Mouse (Mus musculus) testis, adult 2 months (tissue): Measurements from ENCODE around the gene Bbs9. TPM values are rescaled to one million over a fixed set of nuclear protein-coding genes. Genes with fewer than 3 reads are reported as not detected.
A peak's percentile ranks its signal among the peaks of the same experiment; 100 is the strongest.

Experiments
- H3K27ac ChIP-seq: fragments of 200-500 bp; 2 replicates; pipeline ENCODE4 v1.5.1; 2012; ENCODE audit warnings: low read depth, low read length; ENCODE audit not compliant: control insufficient read depth, insufficient read depth
- H3K27me3 ChIP-seq: fragments of 200-500 bp; 2 replicates; pipeline ENCODE4 v1.6.1; 2012; ENCODE audit warnings: mild to moderate bottlenecking, low read length, moderate library complexity; ENCODE audit not compliant: control insufficient read depth, insufficient read depth
- H3K36me3 ChIP-seq: fragments of 200-500 bp; 2 replicates; pipeline ENCODE4 v1.6.1; 2012; ENCODE audit warnings: mild to moderate bottlenecking, low read length; ENCODE audit not compliant: control insufficient read depth, insufficient read depth
- H3K4me1 ChIP-seq: fragments of 200-500 bp; 2 replicates; pipeline ENCODE4 v1.6.1; 2012; ENCODE audit warnings: low read length; ENCODE audit not compliant: control insufficient read depth, insufficient read depth
- H3K4me3 ChIP-seq: fragments of 200-500 bp; 2 replicates; pipeline ENCODE4 v1.5.1; 2012; ENCODE audit warnings: low read depth, mild to moderate bottlenecking, low read length, moderate library complexity, mixed read lengths; ENCODE audit not compliant: control insufficient read depth
- CTCF ChIP-seq: fragments of 200-500 bp; IDR thresholded peaks from 2 replicates; pipeline ENCODE4 v1.5.1; 2012; ENCODE audit warnings: low read depth, mild to moderate bottlenecking, inconsistent platforms, low read length, moderate library complexity; ENCODE audit not compliant: control insufficient read depth, insufficient read depth, insufficient replicate concordance
- POLR2A ChIP-seq: fragments of 200-500 bp; IDR thresholded peaks from 2 replicates; pipeline ENCODE4 v1.6.1; 2012; ENCODE audit warnings: low read depth, mild to moderate bottlenecking, inconsistent platforms, low read length, moderate library complexity; ENCODE audit not compliant: control insufficient read depth
- polyA plus RNA-seq: library from polyadenylated mRNA; depleted of rRNA; stranded (reverse); fragments of >200 nt; gene quantifications from 2 replicates; pipeline ENCODE4 v1.2.3, GENCODE M21; 2012

Bbs9 gene
- polyA plus RNA-seq, 1 experiment: 55.3 TPM

- Histone ChIP-seq H3K27ac (no peak overlapping the region), H3K4me3 (no peak overlapping the region), H3K36me3 (peaks cover 1% of the 10 kb centered on the region), H3K27me3 (no peaks in the 10 kb centered on the region), H3K4me1 (no peaks in the 10 kb centered on the region)
- TF ChIP-seq POLR2A: no peak
- no peak for TF ChIP-seq CTCF
Observed at GRCm38 (mm10) chr9:22665155-22665554, 189.6 kb downstream of the Bbs9 start.

- TF ChIP-seq POLR2A (no peak), CTCF (no peak)
- no peak overlapping the region for H3K27ac ChIP-seq
- no peaks in the 10 kb centered on the region for H3K27me3 ChIP-seq
Observed at GRCm38 (mm10) chr9:22672937-22673336, 197.4 kb downstream of the Bbs9 start.

GRCm38 (mm10) chr9:22677132-22677829 lies 201.8 kb downstream of the Bbs9 start:
- H3K27me3 ChIP-seq: no peaks in the 10 kb centered on the region
- no peak overlapping the region for H3K4me3 ChIP-seq
- H3K27ac ChIP-seq: no peak overlapping the region
- TF ChIP-seq CTCF: no peak
- TF ChIP-seq POLR2A: no peak
- no peaks in the 10 kb centered on the region; the same call in none of the 2 replicates for H3K36me3 ChIP-seq
- peaks cover 2% of the 10 kb centered on the region; the same call in 1 of the 2 replicates for H3K4me1 ChIP-seq

More at GRCm38 (mm10) chr9:22672937-22673336, 197.4 kb downstream of the Bbs9 start:
- Histone ChIP-seq H3K36me3 (no peaks in the 10 kb centered on the region; the same call in 1 of the 2 replicates), H3K4me3 (no peak overlapping the region), H3K4me1 (peaks cover 2% of the 10 kb centered on the region; the same call in 1 of the 2 replicates)

- TF ChIP-seq CTCF (no peak), POLR2A (peak; percentile 21; the same call in 1 of the 2 replicates)
Observed at GRCm38 (mm10) chr9:22677997-22678396, 202.5 kb downstream of the Bbs9 start.

GRCm38 (mm10) chr9:22678496-22678895 lies 203.0 kb downstream of the Bbs9 start:
- Histone ChIP-seq H3K27ac (no peak overlapping the region), H3K4me1 (peaks cover 2% of the 10 kb centered on the region; the same call in 1 of the 2 replicates), H3K4me3 (no peak overlapping the region; the same call in 1 of the 2 replicates), H3K36me3 (no peaks in the 10 kb centered on the region; the same call in none of the 2 replicates), H3K27me3 (no peaks in the 10 kb centered on the region)
- TF ChIP-seq POLR2A (no peak), CTCF (no peak)

More at GRCm38 (mm10) chr9:22677997-22678396, 202.5 kb downstream of the Bbs9 start:
- H3K36me3 ChIP-seq: no peaks in the 10 kb centered on the region; the same call in none of the 2 replicates
- H3K4me1 ChIP-seq: peaks cover 2% of the 10 kb centered on the region; the same call in 1 of the 2 replicates
- H3K27me3 ChIP-seq: no peaks in the 10 kb centered on the region
- H3K4me3 ChIP-seq: peak overlapping the region; percentile 40
- H3K27ac ChIP-seq: peak overlapping the region; percentile 49

- no peak overlapping the region for H3K27ac ChIP-seq
- no peaks in the 10 kb centered on the region for H3K27me3 ChIP-seq
- H3K4me1 ChIP-seq: peaks cover 2% of the 10 kb centered on the region; the same call in 1 of the 2 replicates
- TF ChIP-seq CTCF: no peak
- no peak for TF ChIP-seq POLR2A
- H3K36me3 ChIP-seq: no peaks in the 10 kb centered on the region; the same call in none of the 2 replicates
- H3K4me3 ChIP-seq: peak overlapping the region; percentile 70
Observed at GRCm38 (mm10) chr9:22679485-22679884, 204.0 kb downstream of the Bbs9 start.

GRCm38 (mm10) chr9:22680031-22680430 lies 204.5 kb downstream of the Bbs9 start:
- no peaks in the 10 kb centered on the region; the same call in none of the 2 replicates for H3K36me3 ChIP-seq
- peak overlapping the region; percentile 77 for H3K4me3 ChIP-seq
- peaks cover 2% of the 10 kb centered on the region; the same call in 1 of the 2 replicates for H3K4me1 ChIP-seq
- H3K27ac ChIP-seq: no peak overlapping the region
- TF ChIP-seq CTCF (no peak), POLR2A (no peak)
- no peaks in the 10 kb centered on the region for H3K27me3 ChIP-seq

- no peak for TF ChIP-seq POLR2A
- no peak for TF ChIP-seq CTCF
Observed at GRCm38 (mm10) chr9:22680484-22680883, 205.0 kb downstream of the Bbs9 start.

More at GRCm38 (mm10) chr9:22680484-22680883, 205.0 kb downstream of the Bbs9 start:
- Histone ChIP-seq H3K4me3 (peak overlapping the region; percentile 77; the same call in 1 of the 2 replicates), H3K27ac (no peak overlapping the region), H3K36me3 (no peaks in the 10 kb centered on the region; the same call in none of the 2 replicates), H3K27me3 (no peaks in the 10 kb centered on the region), H3K4me1 (peaks cover 2% of the 10 kb centered on the region; the same call in 1 of the 2 replicates)
